Mouse (Mus musculus) urinary bladder, postnatal 14 days (tissue): ENCODE measurements around the gene AY761184.
"Not testable (repeated sequence)": the region's sequence is repeated elsewhere in the genome, so short reads cannot be mapped to it uniquely, and the experiment has no call there.

Experiments used
- DNase-seq: peaks from one replicate; pipeline ENCODE4 v3.0.0; 2021; ENCODE audit warnings: low spot score

The AY761184 gene

GRCm38 (mm10) chr8:21703545-21703944 lies at the start of gene AY761184:
AY761184 (minus strand) TSS chr8:21703645.
- DNase-seq = not testable (repeated sequence)

- DNase-seq = not testable (repeated sequence)
Observed at GRCm38 (mm10) chr8:21665497-21665896, 37.9 kb downstream of the AY761184 start, which contains the start of gene Defa34. Defa34 (plus strand) TSS chr8:21665797.

- not testable (repeated sequence) for DNase-seq
Observed at GRCm38 (mm10) chr8:21655480-21655879, 48.0 kb downstream of the AY761184 start, which contains the start of gene Defa17. Defa17 (plus strand) TSS chr8:21655780.
